Mouse (Mus musculus): Measurements from ENCODE around the gene Igflr1.

Igflr1 gene

GRCm38 (mm10) chr7:30588676-30589434 lies 23.6 kb downstream of the Igflr1 start, which contains the start of gene Kmt2b:
Gene Kmt2b, minus strand, starts transcription at chr7:30588726.
- DNase-seq: peak; percentile 98

GRCm38 (mm10) chr7:30589435-30590301 lies 24.4 kb downstream of the Igflr1 start:
- peak; percentile 90 for DNase-seq

- no peak for DNase-seq
Observed at GRCm38 (mm10) chr7:30590927-30591604, 25.8 kb downstream of the Igflr1 start.

- DNase-seq: no peak
Observed at GRCm38 (mm10) chr7:30591605-30591951, 26.4 kb downstream of the Igflr1 start.

- peak; percentile 23 for DNase-seq
Observed at GRCm38 (mm10) chr7:30592772-30593423, 27.7 kb downstream of the Igflr1 start.

GRCm38 (mm10) chr7:30593579-30594509 lies 28.6 kb downstream of the Igflr1 start:
- DNase-seq: no peak

GRCm38 (mm10) chr7:30594510-30595024 lies 29.3 kb downstream of the Igflr1 start:
- DNase-seq: no peak

GRCm38 (mm10) chr7:30596093-30596492 lies 30.9 kb downstream of the Igflr1 start:
- no peak for DNase-seq

GRCm38 (mm10) chr7:30596811-30597210 lies 31.6 kb downstream of the Igflr1 start:
- peak; percentile 70 for DNase-seq

- DNase-seq: no peak
Observed at GRCm38 (mm10) chr7:30598786-30599185, 33.6 kb downstream of the Igflr1 start, which contains the start of gene Zbtb32. Gene Zbtb32, minus strand, starts transcription at chr7:30598909.

- DNase-seq: peak; percentile 97
Observed at GRCm38 (mm10) chr7:30599933-30600353, 34.7 kb downstream of the Igflr1 start.

- peak; percentile 84 for DNase-seq
Observed at GRCm38 (mm10) chr7:30600651-30601050, 35.4 kb downstream of the Igflr1 start.

- DNase-seq: peak; percentile 88
Observed at GRCm38 (mm10) chr7:30602583-30602982, 37.4 kb downstream of the Igflr1 start.

- DNase-seq: no peak
Observed at GRCm38 (mm10) chr7:30604424-30604823, 39.2 kb downstream of the Igflr1 start.

- no peak for DNase-seq
Observed at GRCm38 (mm10) chr7:30604944-30605343, 39.7 kb downstream of the Igflr1 start.

GRCm38 (mm10) chr7:30607706-30608309 lies 42.6 kb downstream of the Igflr1 start:
- peak; percentile 87 for DNase-seq

- no peak for DNase-seq
Observed at GRCm38 (mm10) chr7:30608476-30608875, 43.2 kb downstream of the Igflr1 start.

GRCm38 (mm10) chr7:30610043-30610442 lies 44.8 kb downstream of the Igflr1 start:
- no peak for DNase-seq

GRCm38 (mm10) chr7:30612654-30613402 lies 47.6 kb downstream of the Igflr1 start, which contains the start of gene Upk1a:
Gene Upk1a, minus strand, starts transcription at chr7:30612847.
- DNase-seq: no peak

Data from lung, postnatal 36 days (tissue).